Mouse (Mus musculus) ovary, postnatal 36 days (tissue): ENCODE data around the gene Ccr2.
"Not testable (repeated sequence)": the region's sequence is repeated elsewhere in the genome, so short reads cannot be mapped to it uniquely, and the experiment has no call there.

Experiments
- DNase-seq: peaks from one replicate; pipeline ENCODE4 v3.0.0; 2022; ENCODE audit warnings: low spot score, mixed read lengths

Gene Ccr2

DNA sequence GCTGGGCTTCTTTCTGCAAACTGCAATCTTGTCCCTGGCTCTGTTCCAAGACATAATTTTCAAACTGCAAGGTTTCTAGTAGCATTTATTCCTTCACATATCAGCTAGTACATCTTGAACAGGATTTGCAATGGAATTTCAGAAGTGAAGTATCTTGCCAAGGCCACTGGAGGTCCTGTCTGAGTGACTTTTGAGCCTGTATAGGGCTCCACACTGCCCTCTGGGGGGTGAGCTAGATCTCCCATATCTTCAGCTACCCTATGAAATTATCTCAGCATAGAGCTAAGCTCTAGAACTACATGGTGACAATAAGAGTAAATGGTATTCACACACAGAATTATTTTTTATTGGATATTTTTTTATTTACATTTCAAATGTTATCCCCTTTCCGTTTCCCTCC is 16.7 kb downstream of the Ccr2 start:
- no peak for DNase-seq

DNA sequence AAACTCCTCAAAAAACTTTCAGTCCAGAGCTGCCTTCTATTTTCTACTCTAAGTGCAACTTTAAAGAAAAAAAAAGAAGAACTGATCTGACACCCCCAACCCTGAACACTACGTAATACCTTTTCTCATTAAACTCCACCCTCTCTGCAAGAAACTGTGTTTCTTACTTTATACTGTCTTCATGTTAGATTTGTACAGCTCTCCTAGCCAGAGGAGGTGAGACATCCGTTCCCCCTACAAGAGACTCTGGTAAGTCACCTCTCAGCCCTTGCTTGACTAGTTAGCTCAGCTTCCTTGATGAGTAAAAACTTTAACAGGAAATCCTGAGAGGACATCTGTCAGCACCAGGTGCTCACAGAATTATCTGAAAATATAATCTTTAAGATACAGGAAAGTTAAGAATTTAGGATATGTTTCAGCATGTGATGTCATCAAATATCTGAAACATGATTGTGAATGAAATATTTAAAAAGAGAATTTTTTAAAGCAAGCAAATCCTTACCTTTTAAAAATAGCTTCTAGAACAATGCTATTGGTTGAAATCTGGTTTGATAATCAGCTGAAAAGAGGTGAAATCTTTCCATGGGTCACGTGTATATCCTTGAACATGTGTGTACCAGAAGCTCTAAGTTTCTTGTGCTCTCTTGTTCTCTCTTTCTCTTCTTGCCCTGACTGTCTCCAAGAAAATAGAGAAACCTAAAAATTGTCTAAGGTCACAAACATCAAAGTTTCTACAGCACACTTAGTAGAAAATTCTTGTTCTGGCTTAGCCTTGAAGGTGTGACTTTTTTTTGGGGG is 19.8 kb downstream of the Ccr2 start, which contains the start of gene Ccr5:
Gene Ccr5, plus strand, starts transcription at position 157 of the 798 bp plus-strand sequence.
- no peak for DNase-seq

DNA sequence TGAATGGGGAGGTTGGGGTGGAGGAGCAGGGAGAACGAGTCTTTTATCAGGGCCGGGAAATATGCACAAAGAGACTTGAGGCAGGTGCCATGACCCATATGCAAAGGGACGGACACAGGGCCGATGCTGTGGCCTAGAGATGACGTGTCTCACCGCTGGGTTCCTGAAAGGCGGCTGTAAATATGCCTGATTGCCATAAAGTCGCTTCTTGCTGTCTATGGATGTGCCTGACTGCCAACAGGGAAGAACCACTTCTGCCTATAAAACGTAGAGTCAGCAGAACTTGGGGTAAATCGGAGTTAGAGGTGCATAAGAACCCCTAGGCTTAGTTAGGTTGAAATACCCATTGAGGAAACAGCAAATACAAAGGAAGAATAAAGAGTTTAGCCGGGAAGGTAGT is 23.8 kb downstream of the Ccr2 start:
- DNase-seq: no peak

DNA sequence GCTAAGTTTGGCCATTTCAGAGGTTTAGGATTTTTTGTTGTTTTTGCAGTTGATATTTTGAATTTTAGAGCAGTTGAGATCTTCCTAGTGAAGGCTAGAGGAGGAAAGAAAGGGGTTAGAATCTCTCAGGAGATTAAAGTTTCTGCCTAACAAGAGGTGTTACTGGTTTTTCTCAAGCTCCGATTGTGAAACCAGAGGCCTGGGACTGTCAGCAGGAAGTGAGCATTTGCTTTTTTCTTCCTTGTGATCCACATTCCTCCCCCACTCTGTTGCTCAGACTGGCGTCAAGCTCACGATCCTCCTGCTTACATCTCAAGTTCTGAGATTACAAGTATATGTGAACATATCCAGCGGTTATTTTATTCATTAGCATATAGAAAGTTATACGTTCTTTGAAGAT is 24.6 kb downstream of the Ccr2 start:
- DNase-seq: no peak

DNA sequence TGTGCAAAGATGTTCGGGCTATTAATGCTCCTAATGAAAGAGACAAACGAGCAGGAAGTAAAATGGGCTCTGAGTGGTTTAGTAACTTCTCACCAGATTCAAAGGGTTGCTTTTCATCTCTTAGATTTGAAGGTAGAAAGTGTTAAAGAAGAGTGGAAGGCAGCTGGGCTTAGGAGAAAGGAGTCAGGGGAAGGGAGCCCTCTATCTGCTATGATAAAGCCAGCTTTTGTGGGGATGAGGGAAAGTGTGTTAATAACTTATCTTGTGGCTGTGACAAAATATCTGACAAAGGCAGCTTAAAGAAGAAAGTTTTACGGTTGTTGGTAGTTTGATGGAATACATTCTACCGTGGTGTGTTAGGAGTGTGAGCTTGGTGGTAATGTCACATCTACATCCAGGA is 25.7 kb downstream of the Ccr2 start:
- no peak for DNase-seq

DNA sequence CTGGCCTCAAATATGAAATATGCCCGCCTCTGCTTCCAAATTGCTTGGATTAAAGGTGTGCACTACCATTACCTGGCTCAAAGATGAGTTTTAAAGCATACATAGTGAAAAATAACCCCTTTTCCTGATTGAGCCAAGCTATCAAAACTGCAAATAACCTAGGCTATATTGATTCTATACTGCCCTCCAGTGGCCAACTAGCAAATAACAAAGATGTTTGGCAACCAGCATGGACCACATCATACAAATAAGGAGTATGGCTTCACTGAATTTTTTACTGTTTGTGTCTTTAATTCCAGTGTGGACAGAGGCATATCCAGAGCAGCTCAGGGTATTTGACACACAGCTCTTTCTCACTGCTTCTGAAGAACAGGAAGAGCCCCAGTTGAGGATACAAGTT is 26.6 kb downstream of the Ccr2 start:
- DNase-seq: no peak

DNA sequence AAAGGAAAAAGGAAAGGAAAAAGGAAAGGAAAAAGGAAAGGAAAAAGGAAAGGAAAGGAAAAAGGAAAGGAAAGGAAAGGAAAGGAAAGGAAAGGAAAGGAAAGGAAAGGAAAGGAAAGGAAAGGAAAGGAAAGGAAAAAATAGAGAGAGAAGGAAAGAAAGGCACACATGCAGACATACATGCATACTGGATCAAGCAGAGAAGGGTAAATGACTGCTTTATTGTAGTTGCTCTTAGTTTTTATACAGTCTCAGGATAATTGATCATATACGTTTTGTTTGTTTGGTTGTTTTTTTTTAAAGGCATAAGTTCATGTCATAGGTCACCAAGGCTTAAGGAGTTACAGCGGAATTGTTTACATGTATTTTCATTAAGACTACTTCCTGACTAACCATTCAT is 31.1 kb downstream of the Ccr2 start:
- not testable (repeated sequence) for DNase-seq

DNA sequence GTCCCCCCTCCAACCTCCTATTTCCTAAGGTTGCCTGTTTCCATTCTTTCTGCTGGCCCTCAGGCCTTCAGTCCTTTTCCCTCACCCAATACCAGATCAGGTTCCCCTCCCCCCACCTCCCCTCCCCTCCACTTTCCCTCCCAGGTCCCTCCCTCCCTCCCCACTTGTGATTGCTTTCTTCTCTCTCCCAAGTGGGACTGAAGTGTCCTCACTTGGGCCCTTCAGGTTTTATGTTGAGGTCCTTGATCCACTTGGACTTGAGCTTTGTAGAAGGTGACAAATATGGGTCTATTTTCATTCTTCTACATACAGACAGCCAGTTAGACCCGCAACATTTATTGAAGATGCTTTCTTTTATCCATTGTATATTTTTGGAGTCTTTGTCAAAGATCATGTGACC is 33.2 kb downstream of the Ccr2 start:
- not testable (repeated sequence) for DNase-seq

DNA sequence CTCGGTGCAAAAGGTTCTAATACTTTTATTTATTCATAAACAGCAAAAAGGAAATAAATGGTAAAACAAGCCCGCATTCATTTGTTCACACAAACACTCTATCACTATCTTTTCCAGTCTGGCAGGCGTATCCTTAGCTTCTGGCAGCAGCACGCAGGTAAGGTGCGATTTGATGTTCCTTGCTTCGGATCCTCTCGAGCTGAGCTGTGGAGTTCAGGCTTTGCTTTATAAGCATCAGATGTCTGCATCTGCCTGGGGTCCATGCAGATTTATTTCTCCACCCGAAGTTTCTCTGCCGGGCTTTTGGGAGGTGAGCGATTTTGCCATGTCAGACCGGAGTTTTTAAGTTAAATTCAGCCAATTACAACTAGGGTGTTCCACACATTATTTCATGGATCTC is 35.9 kb downstream of the Ccr2 start:
- DNase-seq: no peak

DNA sequence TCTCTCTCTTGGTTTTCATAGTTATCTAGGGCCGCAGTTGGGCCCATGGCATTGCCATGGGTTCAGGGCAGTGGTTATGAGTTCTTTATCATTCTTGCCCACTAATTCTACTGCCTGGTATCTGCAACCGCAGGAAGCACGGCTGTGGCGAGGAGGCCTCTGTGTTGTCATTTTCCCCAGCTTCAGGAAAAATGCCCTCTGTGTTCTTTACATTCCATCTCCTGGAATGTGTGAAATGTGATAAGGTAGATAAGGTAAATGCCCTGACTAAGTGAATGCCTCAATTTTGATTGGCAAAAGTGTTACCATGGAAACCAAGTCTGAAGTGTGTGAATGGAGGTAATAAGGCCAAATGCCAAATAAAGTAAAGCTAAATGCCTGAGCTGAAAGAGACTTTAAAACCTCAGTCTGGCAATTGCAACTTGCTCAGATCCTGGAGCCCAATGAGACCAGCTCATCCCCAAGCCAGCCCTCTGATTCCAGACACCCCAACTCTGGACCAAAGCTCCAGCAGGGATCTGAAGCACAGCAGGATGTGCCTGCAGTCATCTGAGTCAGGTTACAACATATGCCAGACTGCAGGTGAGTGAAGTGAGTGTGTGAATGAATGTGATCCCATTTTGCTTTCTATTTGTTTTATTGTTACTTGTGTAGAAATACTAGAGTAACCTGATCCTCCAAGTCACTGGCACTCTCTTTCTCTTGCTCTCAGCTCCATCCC is 36.5 kb downstream of the Ccr2 start:
- no peak for DNase-seq

DNA sequence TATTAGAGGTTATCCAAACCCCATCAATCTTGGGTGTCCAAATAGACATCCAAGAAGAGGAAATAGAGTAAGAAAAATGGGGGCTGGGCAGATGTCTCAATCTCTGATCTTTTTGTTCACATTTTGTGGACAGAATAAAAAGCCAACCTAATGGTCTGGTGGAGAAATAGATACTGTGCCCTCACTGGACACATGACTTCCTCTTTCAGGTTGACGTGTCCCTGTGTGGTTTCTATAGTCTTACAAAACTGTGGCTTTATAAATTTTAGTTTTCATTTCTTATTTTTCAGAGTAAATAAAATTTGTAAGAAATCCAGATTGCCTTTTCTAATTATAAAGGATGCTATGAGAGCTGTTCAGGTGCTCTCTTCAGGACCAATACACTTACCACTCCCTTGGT is 41.9 kb downstream of the Ccr2 start:
- DNase-seq: no peak

DNA sequence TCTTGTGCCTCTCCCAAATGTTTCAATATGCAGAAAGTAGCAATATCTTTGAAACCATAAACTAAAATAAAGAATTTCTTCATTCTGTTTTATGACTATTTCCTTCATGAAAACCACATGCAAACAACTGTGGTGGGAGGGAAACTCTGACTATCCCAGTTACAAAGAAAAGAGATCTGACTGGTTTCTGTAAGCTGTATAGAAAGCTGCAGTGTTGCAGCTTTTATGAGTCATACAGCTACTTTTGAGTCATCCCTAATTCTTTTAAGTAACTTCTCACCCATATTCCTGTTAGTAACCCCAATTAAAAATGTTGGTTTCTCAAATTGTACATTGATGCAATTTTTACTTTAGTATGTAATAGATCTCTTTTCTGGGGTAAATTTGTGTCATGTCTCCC is 44.6 kb downstream of the Ccr2 start:
- no peak for DNase-seq
